Mouse (Mus musculus) neural tube, embryonic 13.5 days (tissue): ENCODE measurements at regions not wholly inside any gene's neighbourhood (a gene's known extent, or its start where the extent isn't known, plus 50 kb on each side); places are given as distances from the start of the nearest gene placed in this dataset.

Experiments
- ATAC-seq: fragments of 200-750 bp; cut with Nextera tagmentation; 2 replicates; pipeline ENCODE4 v1.8.0; 2017; ENCODE audit warnings: low read depth, mild to moderate bottlenecking, moderate TSS enrichment, moderate library complexity
- H3K27ac ChIP-seq: fragments of 300-500 bp; sonication (generic); replicated peaks from 2 replicates; pipeline ENCODE4 v1.5.1; 2015; ENCODE audit warnings: moderate library complexity, mild to moderate bottlenecking, inconsistent platforms
- H3K27me3 ChIP-seq: fragments of 300-500 bp; sonication (generic); 2 replicates; pipeline ENCODE4 v1.6.1; 2015; ENCODE audit warnings: mild to moderate bottlenecking, inconsistent platforms
- H3K36me3 ChIP-seq: fragments of 300-500 bp; sonication (generic); 2 replicates; pipeline ENCODE4 v1.6.1; 2015; ENCODE audit warnings: mild to moderate bottlenecking, inconsistent platforms
- H3K4me1 ChIP-seq: fragments of 300-500 bp; sonication (generic); replicated peaks from 2 replicates; pipeline ENCODE4 v1.6.1; 2015; ENCODE audit warnings: inconsistent platforms
- H3K4me2 ChIP-seq: fragments of 300-500 bp; sonication (generic); 2 replicates; pipeline ENCODE4 v1.6.1; 2015; ENCODE audit warnings: inconsistent platforms, mild to moderate bottlenecking, moderate library complexity
- H3K4me3 ChIP-seq: fragments of 300-500 bp; sonication (generic); 2 replicates; pipeline ENCODE4 v1.5.1; 2015; ENCODE audit warnings: mild to moderate bottlenecking, inconsistent platforms
- H3K9ac ChIP-seq: fragments of 300-500 bp; sonication (generic); 2 replicates; pipeline ENCODE4 v1.6.1; 2015; ENCODE audit warnings: moderate library complexity, mild to moderate bottlenecking, inconsistent platforms
- H3K9me3 ChIP-seq: fragments of 300-500 bp; sonication (generic); 2 replicates; pipeline ENCODE4 v1.6.1; 2016; ENCODE audit warnings: inconsistent platforms
- WGBS: fragments of 180-500 bp; shearing (Covaris S2); methylation state at CpG from one replicate; pipeline ENCODE4 v1.1.7; 2015; 5-methylcytosine and 5-hydroxymethylcytosine counted together

- Histone ChIP-seq H3K27me3 (no peaks in the 10 kb centered on the region), H3K9me3 (no peaks in the 10 kb centered on the region), H3K36me3 (no peaks in the 10 kb centered on the region), H3K4me1 (peaks cover 11% of the 10 kb centered on the region), H3K27ac (no peak overlapping the region), H3K4me2 (no peak overlapping the region), H3K4me3 (no peak overlapping the region), H3K9ac (no peak overlapping the region)
- ATAC-seq = no peak
- WGBS = 90% methylated on average over 9 of the region's 9 CpGs
These were observed 183.2 kb upstream of the Krr1 start for GRCm38 (mm10) chr10:111789264-111789663.

- Histone ChIP-seq H3K36me3 (no peaks in the 10 kb centered on the region), H3K4me1 (peaks cover 11% of the 10 kb centered on the region), H3K27ac (no peak overlapping the region), H3K4me3 (no peak overlapping the region), H3K4me2 (no peak overlapping the region), H3K9ac (no peak overlapping the region), H3K9me3 (no peaks in the 10 kb centered on the region), H3K27me3 (no peaks in the 10 kb centered on the region)
- ATAC-seq = no peak
- 89% methylated on average over 2 of the region's 2 CpGs for WGBS
These were observed 181.6 kb upstream of the Krr1 start for GRCm38 (mm10) chr10:111790911-111791310.

- Histone ChIP-seq H3K4me1 (peaks cover 6% of the 10 kb centered on the region; the same call in 1 of the 2 replicates), H3K27ac (no peak overlapping the region), H3K9me3 (no peaks in the 10 kb centered on the region), H3K27me3 (no peaks in the 10 kb centered on the region), H3K4me2 (no peak overlapping the region), H3K9ac (no peak overlapping the region), H3K4me3 (no peak overlapping the region), H3K36me3 (no peaks in the 10 kb centered on the region)
- ATAC-seq = no peak
- 83% methylated on average over 5 of the region's 5 CpGs for WGBS
These were observed 177.4 kb upstream of the Krr1 start for GRCm38 (mm10) chr10:111795056-111795455.

GRCm38 (mm10) chr10:111795756-111796155, 176.7 kb upstream of the Krr1 start:
- no peak for ATAC-seq
- Histone ChIP-seq H3K9ac (no peak overlapping the region), H3K4me2 (no peak overlapping the region), H3K4me1 (peaks cover 13% of the 10 kb centered on the region), H3K27me3 (no peaks in the 10 kb centered on the region), H3K36me3 (no peaks in the 10 kb centered on the region), H3K27ac (no peak overlapping the region), H3K4me3 (no peak overlapping the region), H3K9me3 (no peaks in the 10 kb centered on the region)
- WGBS = 80% methylated on average over 3 of the region's 3 CpGs

GRCm38 (mm10) chr10:111798851-111799281, 173.6 kb upstream of the Krr1 start:
- 86% methylated on average over 7 of the region's 7 CpGs for WGBS

GRCm38 (mm10) chr10:111799850-111800589, 172.4 kb upstream of the Krr1 start:
- 25% methylated on average over 14 of the region's 14 CpGs for WGBS
- no peaks in the 10 kb centered on the region for H3K27me3 ChIP-seq
- 0 out of 2 replicates have a peak, but pooled peaks have one; percentile 11 for ATAC-seq
- peaks cover 29% of the 10 kb centered on the region for H3K4me1 ChIP-seq
- no peak overlapping the region for H3K4me3 ChIP-seq
- H3K4me2 ChIP-seq = no peak overlapping the region
- no peaks in the 10 kb centered on the region for H3K9me3 ChIP-seq
- no peak overlapping the region for H3K9ac ChIP-seq
- H3K27ac ChIP-seq = no peak overlapping the region
- H3K36me3 ChIP-seq = no peaks in the 10 kb centered on the region

More at GRCm38 (mm10) chr10:111798851-111799281, 173.6 kb upstream of the Krr1 start:
- Histone ChIP-seq H3K9ac (no peak overlapping the region), H3K4me2 (no peak overlapping the region), H3K4me3 (no peak overlapping the region), H3K27ac (no peak overlapping the region), H3K9me3 (no peaks in the 10 kb centered on the region), H3K27me3 (no peaks in the 10 kb centered on the region), H3K4me1 (peaks cover 29% of the 10 kb centered on the region), H3K36me3 (no peaks in the 10 kb centered on the region)
- ATAC-seq = no peak

GRCm38 (mm10) chr10:111800590-111800935, 171.9 kb upstream of the Krr1 start:
- 55% methylated on average over 3 of the region's 3 CpGs for WGBS
- Histone ChIP-seq H3K4me1 (peaks cover 29% of the 10 kb centered on the region), H3K27me3 (no peaks in the 10 kb centered on the region), H3K9me3 (no peaks in the 10 kb centered on the region), H3K36me3 (no peaks in the 10 kb centered on the region), H3K4me3 (no peak overlapping the region), H3K9ac (no peak overlapping the region), H3K4me2 (no peak overlapping the region), H3K27ac (no peak overlapping the region)
- ATAC-seq = peak; percentile 36; the same call in 1 of the 2 replicates

- Histone ChIP-seq H3K9ac (no peak overlapping the region), H3K4me2 (no peak overlapping the region), H3K36me3 (no peaks in the 10 kb centered on the region), H3K4me3 (no peak overlapping the region), H3K9me3 (no peaks in the 10 kb centered on the region), H3K27ac (no peak overlapping the region), H3K27me3 (no peaks in the 10 kb centered on the region), H3K4me1 (peaks cover 29% of the 10 kb centered on the region)
- 36% methylated on average over 12 of the region's 12 CpGs for WGBS
- ATAC-seq = no peak
These were observed 171.3 kb upstream of the Krr1 start for GRCm38 (mm10) chr10:111801021-111801793.

GRCm38 (mm10) chr10:111801794-111802359, 170.6 kb upstream of the Krr1 start:
- Histone ChIP-seq H3K27me3 (no peaks in the 10 kb centered on the region), H3K4me2 (no peak overlapping the region)
- 46% methylated on average over 12 of the region's 12 CpGs for WGBS

GRCm38 (mm10) chr10:111806333-111806732, 166.1 kb upstream of the Krr1 start:
- Histone ChIP-seq H3K9me3 (no peaks in the 10 kb centered on the region), H3K36me3 (no peaks in the 10 kb centered on the region), H3K4me2 (no peak overlapping the region), H3K4me1 (peaks cover 10% of the 10 kb centered on the region), H3K4me3 (no peak overlapping the region), H3K9ac (no peak overlapping the region), H3K27ac (no peak overlapping the region), H3K27me3 (no peaks in the 10 kb centered on the region)
- no peak for ATAC-seq
- 89% methylated on average over 3 of the region's 3 CpGs for WGBS

More at GRCm38 (mm10) chr10:111801794-111802359, 170.6 kb upstream of the Krr1 start:
- H3K9me3 ChIP-seq = no peaks in the 10 kb centered on the region
- H3K27ac ChIP-seq = peak overlapping the region; percentile 52
- peaks cover 29% of the 10 kb centered on the region for H3K4me1 ChIP-seq
- ATAC-seq = 0 out of 2 replicates have a peak, but pooled peaks have one; percentile 32
- no peak overlapping the region for H3K9ac ChIP-seq
- no peak overlapping the region for H3K4me3 ChIP-seq
- H3K36me3 ChIP-seq = no peaks in the 10 kb centered on the region

- H3K27me3 ChIP-seq = no peaks in the 10 kb centered on the region
- ATAC-seq = no peak
- no peak overlapping the region for H3K27ac ChIP-seq
- peaks cover 4% of the 10 kb centered on the region for H3K4me1 ChIP-seq
- WGBS = 60% methylated on average over 5 of the region's 5 CpGs
- H3K36me3 ChIP-seq = no peaks in the 10 kb centered on the region
- H3K9ac ChIP-seq = no peak overlapping the region
- no peaks in the 10 kb centered on the region for H3K9me3 ChIP-seq
- no peak overlapping the region for H3K4me2 ChIP-seq
- H3K4me3 ChIP-seq = no peak overlapping the region
These were observed 165.5 kb upstream of the Krr1 start for GRCm38 (mm10) chr10:111806916-111807315.

GRCm38 (mm10) chr10:111813736-111814135, 158.7 kb upstream of the Krr1 start:
- no peaks in the 10 kb centered on the region for H3K36me3 ChIP-seq
- no peaks in the 10 kb centered on the region for H3K9me3 ChIP-seq
- no peak for ATAC-seq
- H3K4me2 ChIP-seq = no peak overlapping the region
- no peak overlapping the region for H3K9ac ChIP-seq
- no peaks in the 10 kb centered on the region for H3K4me1 ChIP-seq
- H3K27ac ChIP-seq = no peak overlapping the region
- 90% methylated on average over 4 of the region's 4 CpGs for WGBS
- H3K4me3 ChIP-seq = no peak overlapping the region
- H3K27me3 ChIP-seq = no peaks in the 10 kb centered on the region
